Mouse (Mus musculus): ENCODE measurements around the gene Rasl12.
A peak's percentile ranks its signal among the peaks of the same experiment; 100 is the strongest.

The Rasl12 gene

DNA sequence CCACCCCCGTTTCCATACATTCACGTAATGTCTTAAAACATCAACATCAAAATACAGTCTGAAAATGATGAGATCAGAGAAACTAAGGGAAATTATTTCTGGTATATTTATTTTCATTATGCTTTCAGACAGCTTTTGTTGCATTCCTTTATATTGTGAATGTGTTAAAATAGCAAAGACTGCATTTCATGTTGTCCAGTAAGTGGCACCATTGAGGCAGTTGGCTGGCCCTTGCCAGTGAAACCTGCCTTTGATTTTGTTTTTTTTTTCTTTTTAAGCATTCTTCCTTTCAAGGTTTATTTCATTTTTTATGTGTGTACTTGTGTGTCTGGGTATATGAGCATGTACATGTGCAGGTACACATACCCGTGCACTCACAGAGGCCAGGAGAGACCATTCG is 46.4 kb downstream of the Rasl12 start:
- no peak for DNase-seq

- no peak for DNase-seq
Observed at GRCm38 (mm10) chr9:65447951-65448350, 49.6 kb downstream of the Rasl12 start.

- DNase-seq: no peak
Observed at GRCm38 (mm10) chr9:65458975-65459374, 60.7 kb downstream of the Rasl12 start.

DNA sequence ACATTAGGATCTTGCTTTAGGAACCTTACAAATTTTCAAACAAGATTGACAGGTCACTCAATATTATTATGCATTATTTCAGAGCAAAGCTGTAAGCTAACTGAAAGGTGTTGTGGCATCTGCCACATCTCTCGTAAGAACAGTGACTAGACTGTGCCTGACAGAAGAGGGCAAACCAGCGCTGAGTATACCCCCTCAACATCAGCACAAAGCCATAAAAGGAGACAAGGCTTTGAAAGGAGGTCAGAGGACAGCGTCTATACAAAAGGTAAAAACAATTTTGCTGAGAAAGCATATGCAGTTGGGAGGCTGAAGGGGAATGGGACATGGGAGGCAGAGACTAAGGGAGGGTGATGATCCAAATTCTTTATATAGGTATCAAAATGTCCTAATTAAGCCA is 61.9 kb downstream of the Rasl12 start:
- DNase-seq: no peak

DNA sequence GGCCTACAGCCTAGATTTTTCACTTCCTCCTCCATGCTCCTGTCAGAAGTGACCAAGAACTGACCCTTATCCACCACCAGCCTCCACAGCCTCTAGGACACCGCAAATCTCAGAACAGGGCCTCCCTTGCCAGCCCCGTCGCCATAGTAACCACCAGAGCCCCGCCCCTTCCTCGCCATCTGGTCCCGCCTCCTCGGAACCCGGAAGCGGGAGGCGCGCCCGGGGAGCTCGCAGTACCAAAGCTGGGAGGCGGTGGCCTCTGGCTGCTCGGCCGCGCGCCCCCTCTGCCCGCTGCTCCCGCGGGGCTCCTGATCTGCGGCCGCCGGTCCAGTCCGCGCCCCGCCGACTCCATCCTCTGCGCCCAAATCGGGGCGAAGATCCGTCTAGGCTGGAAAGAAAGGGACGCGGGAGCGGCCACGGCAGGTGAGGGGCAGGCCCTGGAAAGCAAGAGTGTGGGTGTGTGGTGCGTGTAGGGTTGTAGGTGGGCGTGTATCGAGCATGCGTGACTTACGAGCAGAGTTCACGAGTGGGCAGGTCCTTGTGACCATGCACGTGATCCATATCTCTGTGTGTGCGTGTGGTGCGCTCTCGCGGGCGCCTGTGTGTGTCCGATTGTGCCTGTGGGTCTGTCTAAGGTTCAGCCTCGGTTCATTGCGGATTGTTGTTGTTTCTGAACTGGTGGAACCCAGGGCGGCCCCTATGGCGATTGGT is 62.6 kb downstream of the Rasl12 start, which contains the start of gene Spg21:
Spg21 (plus strand) TSS at position 216 of the 711 bp plus-strand sequence.
- peak; percentile 94 to 97 for DNase-seq

DNA sequence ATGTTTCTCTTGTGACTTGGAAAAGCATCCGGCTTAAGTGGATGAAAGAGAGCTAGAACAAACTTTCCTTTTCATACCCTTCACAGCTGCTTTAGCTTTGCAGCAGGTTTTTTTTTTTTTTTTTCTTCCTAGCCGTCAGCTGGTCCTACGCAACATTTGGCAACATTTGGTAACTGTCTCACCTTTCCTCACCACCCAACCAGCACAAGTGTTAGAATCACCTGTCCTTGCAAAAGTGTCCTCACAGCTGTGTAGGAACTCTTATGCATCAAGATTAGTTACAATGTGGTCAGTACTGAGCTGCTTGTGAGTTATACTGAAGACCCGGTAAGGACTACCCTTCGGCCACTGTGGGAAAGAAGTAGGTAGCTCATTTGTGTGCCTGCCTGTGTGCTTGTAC is 64.2 kb downstream of the Rasl12 start:
- DNase-seq: no peak

GRCm38 (mm10) chr9:65464161-65464560 is 65.9 kb downstream of the Rasl12 start:
- DNase-seq: peak; percentile 54 to 69

Measured in kidney, adult 8-10 months (tissue).